ENCODE assay signal across 9 mouse cellular contexts in the genomic region with DNA sequence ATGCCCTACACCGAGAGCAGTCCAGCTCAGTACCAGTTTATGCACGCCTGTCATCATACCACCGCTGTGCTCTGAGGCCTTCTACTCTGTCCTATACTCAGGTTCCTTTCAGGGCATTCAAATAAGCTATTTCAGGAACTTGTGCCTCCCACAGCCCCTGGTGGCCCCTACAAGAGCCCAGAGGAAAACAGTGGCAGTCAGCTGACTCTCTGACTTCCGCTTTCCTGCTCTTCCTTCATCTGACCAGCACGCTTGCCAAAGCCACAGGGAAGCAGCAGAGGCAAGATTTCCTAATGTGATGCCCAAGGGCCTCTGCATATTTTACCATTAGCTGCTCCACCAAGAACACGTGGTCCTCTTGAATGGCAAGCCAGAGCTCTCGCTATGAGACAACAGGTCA. TPM values are rescaled to one million over a fixed set of nuclear protein-coding genes. Genes with fewer than 3 reads are reported as not detected.
DNase-seq lines count a peak whose midpoint lies in the region; ATAC-seq and TF ChIP-seq lines count a peak whose summit lies in the region.
"Had no signal": no experiment of that assay in that cellular context is flagged by ENCODE, and none has a peak within 500 bp of the region (broad histone marks: within the 10 kb centered on the region; RNA-seq: fewer than 3 reads in every experiment).

No protein-coding gene starts in this region.

- 0 out of 2 replicates have a peak overlapping the region, but pooled peaks have one; percentile 5 for H3K4me2 ChIP-seq in heart, embryonic 12.5 days
- no peak overlapping the region for H3K4me2 ChIP-seq in midbrain, postnatal 0 days (ENCODE audit: low read depth, low read length, poor library complexity, severe bottlenecking)

- ATAC-seq in heart, embryonic 12.5 days (ENCODE audit: insufficient number of reproducible peaks, low FRiP score) = peak; percentile 56; the same call in 1 of the 2 replicates
- no peak for ATAC-seq in midbrain, postnatal 0 days (ENCODE audit: low FRiP score)

- TF ChIP-seq CTCF in lung, adult 2 months (IDR thresholded peaks at IDR 0.05; ENCODE audit: insufficient read depth, low read length) = no peak
- TF ChIP-seq CTCF in midbrain, postnatal 0 days (IDR thresholded peaks at IDR 0.05) = no peak

- H3K4me1 ChIP-seq in heart, embryonic 12.5 days (replicated peaks) = peaks cover 14% of the 10 kb centered on the region
- peaks cover 14% of the 10 kb centered on the region for H3K4me1 ChIP-seq in lung, adult 2 months (ENCODE audit: control insufficient read depth, insufficient read depth, low read length)
- H3K4me1 ChIP-seq in midbrain, postnatal 0 days (ENCODE audit: insufficient read depth, low read length) = no peaks in the 10 kb centered on the region

- no peak for TF ChIP-seq POLR2A in lung, adult 2 months (IDR thresholded peaks at IDR 0.05; ENCODE audit: borderline replicate concordance, extremely low read depth, low read depth, low read length)

- no peaks in the 10 kb centered on the region for H3K9me3 ChIP-seq in heart, embryonic 12.5 days (replicated peaks)
- H3K9me3 ChIP-seq in midbrain, postnatal 0 days (ENCODE audit: low read length) = no peaks in the 10 kb centered on the region

- DNase-seq in adrenal gland, postnatal 14 days = peak; percentile 24
- DNase-seq in adrenal gland, adult 8-10 months = no peak
- peak; percentile 55 to 57 for DNase-seq in B cell, adult 2 months
- DNase-seq in lung, adult 2 months = peak; percentile 32
- no peak for DNase-seq in midbrain, postnatal 0 days (ENCODE audit: low spot score)
- no peak for DNase-seq in retina, embryonic 14.5 days (ENCODE audit: low spot score)
- DNase-seq in cerebellum, postnatal 4 days (ENCODE audit: low spot score in 2 of 2) = no peak

- no peak overlapping the region for H3K9ac ChIP-seq in heart, embryonic 12.5 days
- no peak overlapping the region for H3K9ac ChIP-seq in midbrain, postnatal 0 days (replicated peaks; ENCODE audit: low read length, poor library complexity, severe bottlenecking)

- WGBS in heart, embryonic 12.5 days = 28% methylated on average over 7 of the region's 7 CpGs
- 29% methylated on average over 7 of the region's 7 CpGs for WGBS in lung, adult 2 months
- WGBS in midbrain, postnatal 0 days = 58% methylated on average over 7 of the region's 7 CpGs

- H3K36me3 ChIP-seq in heart, embryonic 12.5 days = no peaks in the 10 kb centered on the region
- no peaks in the 10 kb centered on the region for H3K36me3 ChIP-seq in midbrain, postnatal 0 days (ENCODE audit: insufficient read depth, low read length)

- H3K27me3 ChIP-seq in heart, embryonic 12.5 days (replicated peaks) = no peaks in the 10 kb centered on the region
- no peaks in the 10 kb centered on the region for H3K27me3 ChIP-seq in midbrain, postnatal 0 days (ENCODE audit: insufficient read depth, low read length)

- H3K27ac ChIP-seq in heart, embryonic 12.5 days (ENCODE audit: poor library complexity, severe bottlenecking) = peak overlapping the region; percentile 53; the same call in 1 of the 2 replicates
- H3K27ac ChIP-seq in midbrain, postnatal 0 days (ENCODE audit: low read depth, low read length) = no peak overlapping the region

- no peak overlapping the region for H3K4me3 ChIP-seq in heart, embryonic 12.5 days
- H3K4me3 ChIP-seq in lung, adult 2 months (replicated peaks; ENCODE audit: extremely low read depth, low read depth, low read length) = no peak overlapping the region
- no peak overlapping the region for H3K4me3 ChIP-seq in midbrain, postnatal 0 days (ENCODE audit: low read depth, low read length)
- H3K4me3 ChIP-seq: myocyte had no signal

RNA-seq across cellular contexts. Expression of a gene that starts 28.4 kb away (rescaled TPM):
- total RNA-seq in adrenal gland, postnatal 14 days (2021) = 8.3 and 13.0 TPM in 2 replicates
- 10 to 100 TPM; 12.7 to 13.8 (median 13.4) TPM for total RNA-seq in adrenal gland, adult 8-10 months (2022)
- 8.1 and 11.3 TPM in 2 replicates for polyA plus RNA-seq in heart, embryonic 12.5 days (2016; fragmentation: Nextera tagmentation; extraction: Ambion mirVana)
- polyA plus RNA-seq in lung, adult 2 months (2012; rRNA removed) = 12.6 and 15.1 TPM in 2 replicates
- total RNA-seq in midbrain, postnatal 0 days (2014; rRNA removed) = 3.9 and 5.0 TPM in 2 replicates
- polyA plus RNA-seq in midbrain, postnatal 0 days (2015; fragmentation: Nextera tagmentation; extraction: Ambion mirVana) = 1.1 and 2.3 TPM in 2 replicates

RNA-seq across cellular contexts. Expression of a gene that starts 29.1 kb away (rescaled TPM):
- total RNA-seq in adrenal gland, postnatal 14 days (2021) = 2.8 and 4.1 TPM in 2 replicates
- total RNA-seq in adrenal gland, adult 8-10 months (2022) = 1 to 10 TPM; 2.2 to 4.8 (median 4.1) TPM
- 5.7 and 8.0 TPM in 2 replicates for polyA plus RNA-seq in heart, embryonic 12.5 days (2016; fragmentation: Nextera tagmentation; extraction: Ambion mirVana)
- polyA plus RNA-seq in lung, adult 2 months (2012; rRNA removed) = 6.7 and 8.5 TPM in 2 replicates
- 6.9 and 7.3 TPM in 2 replicates for total RNA-seq in midbrain, postnatal 0 days (2014; rRNA removed)
- polyA plus RNA-seq in midbrain, postnatal 0 days (2015; fragmentation: Nextera tagmentation; extraction: Ambion mirVana) = 4.7 and 5.6 TPM in 2 replicates

RNA-seq across cellular contexts. Expression of a gene that starts 49.4 kb away (rescaled TPM):
- total RNA-seq in adrenal gland, postnatal 14 days (2021) = 164 and 190 TPM in 2 replicates
- total RNA-seq in adrenal gland, adult 8-10 months (2022) = 100 to 1,000 TPM; 184 to 207 (median 192) TPM
- 120 and 131 TPM in 2 replicates for polyA plus RNA-seq in heart, embryonic 12.5 days (2016; fragmentation: Nextera tagmentation; extraction: Ambion mirVana)
- 389 and 538 TPM in 2 replicates for polyA plus RNA-seq in lung, adult 2 months (2012; rRNA removed)
- total RNA-seq in midbrain, postnatal 0 days (2014; rRNA removed) = 180 and 190 TPM in 2 replicates
- 130 and 155 TPM in 2 replicates for polyA plus RNA-seq in midbrain, postnatal 0 days (2015; fragmentation: Nextera tagmentation; extraction: Ambion mirVana)

RNA-seq across cellular contexts. Expression of a gene that starts 50.2 kb away (rescaled TPM):
- total RNA-seq in adrenal gland, postnatal 14 days (2021) = 50.7 and 59.3 TPM in 2 replicates
- total RNA-seq in adrenal gland, adult 8-10 months (2022) = 10 to 100 TPM; 50.7 to 69.4 (median 61.0) TPM
- 86.7 and 86.9 TPM in 2 replicates for polyA plus RNA-seq in heart, embryonic 12.5 days (2016; fragmentation: Nextera tagmentation; extraction: Ambion mirVana)
- polyA plus RNA-seq in lung, adult 2 months (2012; rRNA removed) = 47.7 and 49.3 TPM in 2 replicates
- total RNA-seq in midbrain, postnatal 0 days (2014; rRNA removed) = 45.4 and 56.5 TPM in 2 replicates
- polyA plus RNA-seq in midbrain, postnatal 0 days (2015; fragmentation: Nextera tagmentation; extraction: Ambion mirVana) = 87.8 and 93.4 TPM in 2 replicates

RNA-seq across cellular contexts. Expression of a gene that starts 52.8 kb away (rescaled TPM):
- 2.8 TPM in 2 replicates for total RNA-seq in adrenal gland, postnatal 14 days (2021)
- 1 to 10 TPM; 2.6 to 6.3 (median 4.1) TPM for total RNA-seq in adrenal gland, adult 8-10 months (2022)
- polyA plus RNA-seq in heart, embryonic 12.5 days (2016; fragmentation: Nextera tagmentation; extraction: Ambion mirVana) = 0.48 and 0.64 TPM in 2 replicates
- polyA plus RNA-seq in lung, adult 2 months (2012; rRNA removed) = 3.6 and 4.3 TPM in 2 replicates
- 0.09 and 0.11 TPM in 2 replicates for total RNA-seq in midbrain, postnatal 0 days (2014; rRNA removed)
- polyA plus RNA-seq in midbrain, postnatal 0 days (2015; fragmentation: Nextera tagmentation; extraction: Ambion mirVana) = 0.30 and 0.32 TPM in 2 replicates

Comparison
In these comparisons a context has a peak if more than half of its experiments do, and no peak if none do; other contexts are left out.
1. DNase-seq: peak in adrenal gland, postnatal 14 days (single experiment), B cell, adult 2 months (2 of 2) and lung, adult 2 months (single experiment); none in adrenal gland, adult 8-10 months (single experiment), midbrain, postnatal 0 days (single experiment), retina, embryonic 14.5 days (single experiment) and cerebellum, postnatal 4 days (0 of 2).